Mouse (Mus musculus): ENCODE data around the gene Gm266. TPM values are rescaled to one million over a fixed set of nuclear protein-coding genes. Genes with fewer than 3 reads are reported as not detected.

Gene Gm266
- total RNA-seq, 2 experiments from 2014 or later = not detected

DNA sequence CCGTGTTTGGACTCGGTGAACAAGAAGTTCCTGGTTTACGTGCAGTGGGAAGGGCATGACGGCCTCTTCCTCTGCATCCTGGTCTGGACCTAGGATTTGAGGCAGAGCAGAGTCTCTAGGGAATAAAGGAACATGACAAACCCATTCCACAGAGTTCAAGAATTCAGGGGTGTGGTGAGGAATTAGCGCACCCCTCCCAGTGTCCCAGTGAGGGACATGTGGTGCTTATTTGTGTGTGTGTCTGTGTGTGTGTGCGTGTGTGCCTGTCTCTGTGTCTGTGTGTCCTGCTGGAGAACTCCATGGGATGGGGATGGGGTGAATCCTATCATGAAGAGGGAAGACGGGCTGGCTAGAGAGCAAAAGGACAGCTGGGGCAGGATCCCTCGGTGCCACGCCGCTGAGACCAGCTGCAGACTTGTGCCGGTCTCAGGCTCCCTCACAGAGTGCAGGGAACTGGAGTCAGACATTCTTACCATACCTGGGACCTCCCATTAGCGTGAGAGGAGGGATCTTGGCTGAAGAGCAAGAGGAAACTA, 30.2 kb downstream of the Gm266 start:
- no peak for ATAC-seq (replicated peaks; ENCODE audit: poor library complexity)

DNA sequence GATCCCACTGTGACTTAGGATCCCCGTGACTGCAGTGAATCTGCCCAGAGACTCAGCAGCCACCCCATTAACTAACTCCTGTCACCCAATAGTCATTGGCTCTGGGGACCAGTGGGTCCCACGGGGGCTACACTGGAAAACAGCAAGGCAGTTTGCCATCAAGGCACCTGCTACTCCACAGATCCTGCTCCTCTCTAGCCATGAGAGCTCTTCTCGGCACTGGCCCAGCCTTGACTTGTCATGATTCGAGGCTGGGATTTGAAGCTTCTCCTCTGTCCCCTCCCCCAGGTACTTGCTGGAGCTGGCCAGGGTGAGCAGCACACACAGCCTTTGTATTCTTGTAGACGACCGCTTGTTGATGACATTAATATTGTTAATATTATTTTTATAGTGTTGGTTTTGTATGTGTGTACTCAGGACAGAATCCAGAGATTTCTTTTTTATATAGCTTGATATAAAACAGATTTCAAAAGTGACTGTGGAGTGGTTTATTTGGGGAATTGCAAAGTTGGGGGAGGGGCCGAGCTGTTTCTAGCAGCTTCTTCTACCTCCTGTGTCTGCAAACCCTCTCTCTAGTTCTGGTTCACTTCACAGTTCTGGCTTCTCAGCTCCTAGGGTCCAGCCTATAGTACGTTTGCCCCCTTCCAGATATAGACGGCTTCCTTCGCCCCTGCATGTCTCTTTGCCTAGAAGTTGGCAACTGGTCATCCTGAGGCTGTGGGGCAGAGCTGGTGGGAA, 30.9 kb downstream of the Gm266 start:
- ATAC-seq (replicated peaks; ENCODE audit: poor library complexity) = no peak

DNA sequence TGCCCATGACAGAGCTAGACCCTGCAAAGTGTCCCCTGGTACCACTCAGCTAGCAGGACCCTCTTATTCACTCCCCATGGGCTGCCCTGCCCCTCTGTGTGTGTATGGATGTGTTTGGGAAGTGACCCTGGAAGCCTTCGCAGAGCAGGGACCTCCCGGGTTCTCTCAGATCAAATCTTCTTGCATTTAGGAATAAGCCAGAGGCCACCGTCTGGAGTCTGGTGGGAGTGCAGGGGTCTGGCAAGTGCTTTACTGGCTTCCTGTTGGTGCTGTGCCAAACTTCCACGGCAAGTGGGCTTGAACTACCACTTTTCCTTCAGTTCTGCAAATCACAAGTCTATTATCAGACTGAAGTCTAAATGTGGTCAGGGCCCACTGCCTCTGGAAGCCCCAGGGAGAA, 31.6 kb downstream of the Gm266 start:
- ATAC-seq (replicated peaks; ENCODE audit: poor library complexity) = no peak

DNA sequence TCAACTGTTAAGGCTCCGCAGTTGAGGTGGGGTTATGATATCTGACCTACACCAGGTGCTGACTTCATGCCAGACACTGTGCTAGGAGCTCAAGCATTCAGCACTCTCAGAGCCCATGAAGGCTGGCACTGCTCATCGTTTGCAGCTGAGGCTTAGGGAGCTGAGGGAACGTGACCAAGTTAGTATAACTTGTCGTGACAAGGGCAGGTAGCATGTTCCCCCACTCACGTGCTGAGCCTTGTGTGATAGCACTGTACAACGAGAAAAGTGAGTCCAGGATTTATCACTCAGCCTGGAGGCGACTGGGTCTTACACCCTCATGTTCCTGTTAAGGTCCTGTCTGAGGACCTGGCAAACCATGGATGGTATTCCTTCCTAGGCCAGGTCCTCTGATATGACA, 34.1 kb downstream of the Gm266 start:
- no peak for ATAC-seq (replicated peaks; ENCODE audit: poor library complexity)

DNA sequence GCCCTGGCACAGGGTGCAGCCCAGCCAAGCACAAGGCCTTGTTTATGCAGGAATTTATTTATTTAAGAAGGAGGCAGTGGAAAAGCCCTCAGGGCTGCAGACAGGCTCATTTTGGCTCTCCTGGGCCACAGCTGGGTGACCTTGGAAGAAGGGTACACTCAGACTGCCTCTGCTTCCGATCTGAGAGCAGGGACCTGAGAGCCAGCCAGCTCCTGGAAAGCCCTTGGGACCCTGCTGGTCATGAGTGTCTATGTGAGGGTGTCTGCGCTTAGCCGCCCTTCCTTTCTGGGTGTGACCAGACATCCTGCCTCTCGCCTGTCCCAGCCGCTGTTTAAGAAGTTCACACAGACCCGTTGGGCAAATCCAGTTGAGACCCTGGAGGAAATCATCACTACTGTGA, 35.3 kb downstream of the Gm266 start:
- ATAC-seq (replicated peaks; ENCODE audit: poor library complexity) = no peak

DNA sequence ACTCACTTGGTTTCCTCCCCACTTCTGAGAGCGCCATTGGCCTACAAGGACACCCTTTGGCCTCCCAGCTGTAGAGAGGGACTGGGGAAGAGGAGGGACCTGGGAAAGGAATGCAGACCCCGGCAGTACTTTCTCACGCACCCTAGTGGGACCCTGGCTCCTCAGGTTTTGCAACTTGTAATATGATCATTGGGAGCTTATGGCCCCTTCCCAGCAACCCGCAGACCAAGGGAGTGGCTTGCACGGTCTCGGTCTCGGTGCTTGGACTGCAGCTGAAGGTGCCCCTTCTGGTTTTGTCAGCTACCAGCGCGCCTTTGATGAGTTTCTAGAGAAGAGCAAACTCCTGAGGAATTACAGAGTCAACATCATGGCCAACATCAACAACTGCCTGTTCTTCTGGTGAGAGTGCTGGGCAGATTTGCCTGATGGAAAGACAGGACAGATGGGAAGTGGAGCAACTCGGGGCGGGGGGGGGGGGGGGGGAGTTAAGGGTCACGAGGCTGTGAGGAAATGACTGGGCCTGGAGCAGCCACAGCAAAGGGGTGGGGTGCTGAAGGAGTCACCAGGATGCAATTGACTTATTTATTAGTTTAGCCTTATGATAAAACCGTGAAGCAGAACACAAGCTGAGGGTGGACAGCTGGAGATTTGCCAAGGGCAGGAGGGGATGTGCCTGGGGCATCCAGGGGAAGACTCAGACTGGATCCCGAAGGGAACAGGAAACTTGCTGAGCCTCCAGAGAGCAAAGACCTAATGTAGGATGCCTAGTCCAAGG, 36.5 kb downstream of the Gm266 start:
- 0 out of 2 replicates have a peak, but pooled peaks have one; percentile 23 for ATAC-seq (replicated peaks; ENCODE audit: poor library complexity)

DNA sequence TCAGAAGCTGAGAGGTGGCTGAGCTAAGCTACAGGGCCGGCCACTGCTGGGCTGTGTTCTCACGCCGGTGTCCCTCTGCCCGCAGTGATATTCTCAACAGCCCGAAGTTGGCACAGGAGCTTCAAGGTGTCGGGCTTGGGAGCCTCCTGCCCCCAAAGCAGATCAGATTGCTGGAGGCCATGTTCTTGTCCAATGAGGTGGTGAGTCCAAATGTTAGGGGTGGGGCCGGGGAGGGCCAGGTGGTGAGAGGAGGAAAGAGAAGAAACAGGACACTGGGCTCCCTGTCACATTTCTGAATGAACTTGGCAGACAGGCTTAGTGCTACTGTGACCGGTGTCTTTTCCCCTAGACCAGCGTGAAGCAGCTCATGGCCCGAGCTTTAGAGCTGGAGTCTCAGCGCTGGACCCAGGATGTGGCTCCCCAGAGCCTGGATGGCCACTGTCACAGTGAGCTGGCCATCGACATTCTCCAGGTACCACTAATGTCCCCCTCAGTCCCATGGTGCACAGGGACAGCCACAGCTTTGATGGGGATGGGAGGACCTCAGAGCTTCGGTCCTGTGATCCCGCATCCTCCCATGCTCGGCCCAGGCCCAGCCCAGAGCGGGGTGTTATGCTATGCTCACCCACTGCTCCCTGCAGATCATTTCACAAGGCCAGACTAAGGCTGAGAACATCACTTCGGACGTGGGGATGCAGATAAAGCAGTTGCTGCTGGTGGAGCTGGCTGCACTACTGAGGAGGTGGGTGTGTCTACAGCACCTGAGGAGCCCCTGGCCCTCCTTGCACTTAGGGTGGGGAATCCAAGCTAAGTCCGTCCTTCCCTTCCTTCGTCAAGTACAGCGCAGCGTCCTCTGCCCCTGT, 37.5 kb downstream of the Gm266 start:
- ATAC-seq (replicated peaks; ENCODE audit: poor library complexity) = no peak

DNA sequence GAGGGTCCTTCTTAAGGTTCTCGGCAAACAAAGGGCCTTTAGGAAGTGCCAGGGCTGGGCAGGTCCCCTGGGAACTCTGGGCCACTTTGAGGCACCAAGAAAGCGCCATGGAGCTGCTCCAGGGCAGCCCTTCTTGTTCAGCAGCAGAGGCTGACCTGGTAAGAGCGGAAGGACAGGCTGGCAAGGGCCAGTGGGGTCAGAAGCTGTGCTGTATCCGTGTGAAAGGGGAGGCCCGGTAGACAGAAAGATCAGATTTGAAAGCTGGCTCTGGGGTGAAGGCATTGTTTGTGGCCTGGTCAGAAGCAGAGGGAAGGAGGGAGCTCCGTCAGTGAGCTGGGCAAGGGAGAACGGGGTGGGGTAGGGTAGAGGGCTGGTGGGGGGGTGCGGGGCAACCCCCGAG, 38.3 kb downstream of the Gm266 start:
- no peak for ATAC-seq (replicated peaks; ENCODE audit: poor library complexity)

DNA sequence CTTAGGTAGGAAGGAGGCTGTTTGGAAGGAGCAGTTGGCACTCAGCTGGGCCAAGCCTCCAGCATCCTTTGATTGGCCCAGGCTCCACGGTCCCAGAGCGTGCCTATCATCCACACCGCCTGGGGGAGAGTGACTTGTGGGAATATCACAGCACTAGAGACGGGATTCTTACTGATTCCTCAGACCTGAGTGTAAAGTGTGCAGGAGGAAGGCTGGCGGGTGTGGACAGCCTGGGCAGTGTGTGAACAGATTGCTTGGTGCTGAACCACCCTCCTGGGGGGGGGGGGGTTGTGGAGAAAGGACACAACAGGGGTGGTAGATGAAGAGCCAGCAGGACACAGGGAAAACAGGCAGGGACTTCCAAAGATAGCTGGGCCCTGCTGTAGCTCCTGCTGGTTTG, 38.9 kb downstream of the Gm266 start:
- no peak for ATAC-seq (replicated peaks; ENCODE audit: poor library complexity)

DNA sequence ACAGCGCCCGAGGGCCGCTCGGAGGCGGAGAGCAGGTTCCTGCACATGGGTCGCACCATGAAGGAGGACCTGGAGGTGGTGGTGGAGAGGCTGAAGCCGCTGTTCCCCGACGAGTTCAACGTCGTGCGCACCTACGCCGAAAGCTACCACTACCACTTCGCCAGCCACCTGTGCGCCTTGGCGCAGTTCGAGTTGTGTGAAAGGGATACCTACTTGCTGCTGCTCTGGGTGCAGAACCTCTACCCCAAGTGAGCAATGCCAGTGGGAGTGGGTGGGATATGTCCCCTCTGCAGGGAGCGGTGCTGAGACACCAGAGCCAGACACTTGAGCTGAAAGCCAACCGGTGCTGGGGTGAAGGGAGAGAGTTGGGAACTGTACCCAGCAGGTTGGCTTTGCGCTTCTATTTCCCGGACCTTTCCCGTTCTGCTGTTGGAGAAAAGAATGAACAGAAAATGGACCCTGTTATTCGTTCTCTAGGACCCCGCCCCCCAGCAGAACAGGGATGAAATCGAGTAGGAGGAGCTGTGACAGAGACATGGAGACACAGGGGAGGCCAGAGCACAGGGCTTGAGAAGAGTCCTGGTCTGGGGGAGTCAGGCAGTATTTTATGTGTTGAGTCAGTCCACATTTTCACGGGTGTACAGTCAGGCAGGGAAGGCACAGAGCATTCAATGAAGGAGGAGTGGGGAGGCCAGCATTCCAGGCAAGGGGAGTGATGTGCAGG, 39.6 kb downstream of the Gm266 start:
- ATAC-seq (replicated peaks; ENCODE audit: poor library complexity) = no peak

DNA sequence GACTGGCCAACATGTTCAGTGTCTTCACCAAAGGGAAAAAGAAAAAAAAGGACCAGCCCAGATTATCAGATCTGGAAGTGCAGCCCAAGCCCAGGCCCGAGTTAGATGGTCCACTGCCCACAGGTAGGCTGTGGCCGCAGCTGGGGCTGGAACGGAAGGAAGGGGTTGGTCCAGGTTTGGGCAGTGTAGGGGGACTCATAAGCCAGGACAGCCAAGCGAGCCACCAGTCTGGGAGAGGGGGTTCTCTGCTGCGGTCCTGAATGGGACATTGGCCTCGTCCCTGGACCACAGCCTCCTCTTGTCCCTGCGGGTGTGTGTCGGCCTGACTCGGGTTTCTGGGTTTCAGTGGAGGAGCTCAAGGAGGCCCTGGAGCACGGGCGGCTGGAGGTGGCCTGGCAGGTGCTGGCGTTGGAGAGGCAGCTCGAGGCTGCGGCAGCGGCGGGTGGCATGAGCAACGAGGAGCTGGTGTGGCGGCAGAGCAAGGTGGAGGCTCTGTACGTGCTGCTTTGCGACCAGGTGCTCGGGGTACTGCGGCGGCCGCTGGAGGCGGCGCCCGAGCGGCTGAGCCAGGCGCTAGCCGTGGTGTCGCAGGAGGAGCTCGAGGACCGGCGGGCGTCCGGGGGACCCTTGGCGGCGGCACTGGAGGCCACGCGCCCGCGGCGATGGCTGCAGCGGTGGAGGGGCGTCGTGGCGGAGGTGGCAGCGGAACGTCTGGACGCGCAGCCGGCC, 40.3 kb downstream of the Gm266 start:
- no peak for ATAC-seq (replicated peaks; ENCODE audit: poor library complexity)

DNA sequence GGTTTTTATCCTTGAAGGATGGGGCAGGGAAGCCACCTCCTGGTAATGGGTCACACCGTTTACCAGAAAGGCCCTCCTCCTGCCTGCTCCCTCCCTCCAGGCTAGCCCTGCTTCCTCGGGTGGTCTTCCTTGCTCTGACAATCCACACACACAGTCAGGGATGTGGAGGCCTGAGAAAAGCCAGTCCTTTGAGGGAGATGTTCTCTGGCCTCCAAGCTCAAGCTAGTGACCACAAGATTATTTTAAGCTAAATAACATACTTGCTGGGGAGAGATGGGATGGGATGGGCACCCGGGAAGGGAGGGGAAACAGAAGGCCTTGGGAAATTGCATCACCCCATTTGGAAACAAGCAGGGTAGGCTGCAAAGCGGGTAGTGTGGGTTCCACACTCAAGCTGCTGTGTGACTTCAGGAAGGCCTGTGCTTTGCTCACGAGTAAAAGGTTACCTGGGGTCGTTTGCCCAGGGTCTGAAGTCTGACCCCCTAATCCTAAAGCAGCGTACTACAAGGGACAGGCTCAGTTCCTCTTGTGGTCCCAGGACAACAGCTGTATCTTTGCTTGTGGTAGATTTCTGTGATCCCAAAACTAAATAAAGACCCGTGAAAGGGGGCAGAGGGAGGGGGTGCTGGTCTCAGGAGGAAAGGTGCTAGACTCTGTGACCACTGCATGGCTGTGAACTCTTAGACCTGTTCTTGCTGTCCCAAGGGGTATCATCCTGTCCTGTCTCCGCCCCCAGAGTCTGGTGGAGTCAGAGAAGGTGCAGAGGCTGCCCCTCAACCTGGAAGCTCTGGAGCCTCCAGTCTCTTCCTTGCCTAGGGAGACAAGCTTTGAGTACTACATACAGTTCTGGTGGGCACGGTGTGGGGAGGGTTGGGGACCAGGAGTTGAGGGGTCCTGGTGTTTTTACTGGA, 41.4 kb downstream of the Gm266 start:
- peak; percentile 6; the same call in 1 of the 2 replicates for ATAC-seq (replicated peaks; ENCODE audit: poor library complexity)

DNA sequence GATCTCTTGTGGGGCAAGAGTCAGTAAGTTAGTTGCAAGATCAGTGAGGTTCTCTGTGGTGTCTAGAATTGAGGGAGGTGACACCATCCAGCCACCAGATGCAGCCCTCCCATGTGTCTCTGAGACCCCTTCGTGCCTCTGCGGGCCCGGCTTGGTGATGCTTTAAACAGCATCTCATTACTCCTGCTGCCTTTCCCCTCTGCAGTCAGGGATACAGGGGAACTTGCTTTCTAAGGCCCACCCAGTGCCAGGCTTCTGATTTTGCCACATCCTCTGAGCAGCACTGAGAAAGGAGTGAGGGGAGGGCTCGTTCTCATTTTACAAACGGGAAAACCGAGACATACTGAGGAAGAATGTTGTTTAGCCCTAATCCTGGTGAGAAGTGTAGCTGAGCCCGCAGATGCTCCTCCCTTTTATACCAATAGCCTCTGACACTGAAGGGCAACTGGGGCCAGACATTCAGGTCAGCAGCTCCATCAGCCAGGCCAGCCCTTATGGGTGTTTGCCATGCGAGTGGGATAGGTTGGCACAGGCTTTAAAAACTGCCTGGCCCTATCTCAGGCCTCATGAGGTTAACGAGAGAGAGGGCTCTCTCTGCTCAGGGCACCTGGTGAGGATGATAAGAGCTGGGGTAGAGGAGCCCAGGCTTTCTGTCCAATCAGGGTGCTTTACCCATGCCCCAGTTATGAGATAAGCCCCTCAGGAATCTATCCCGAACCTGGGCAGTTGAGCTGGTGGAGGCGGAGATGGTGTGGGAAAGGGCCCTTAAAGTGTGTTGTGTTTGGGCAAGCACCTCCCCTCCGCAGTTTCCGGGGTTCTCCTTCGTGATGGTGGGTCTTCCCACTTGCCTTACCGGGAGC, 42.4 kb downstream of the Gm266 start:
- peak; percentile 64 for ATAC-seq (replicated peaks; ENCODE audit: poor library complexity)

DNA sequence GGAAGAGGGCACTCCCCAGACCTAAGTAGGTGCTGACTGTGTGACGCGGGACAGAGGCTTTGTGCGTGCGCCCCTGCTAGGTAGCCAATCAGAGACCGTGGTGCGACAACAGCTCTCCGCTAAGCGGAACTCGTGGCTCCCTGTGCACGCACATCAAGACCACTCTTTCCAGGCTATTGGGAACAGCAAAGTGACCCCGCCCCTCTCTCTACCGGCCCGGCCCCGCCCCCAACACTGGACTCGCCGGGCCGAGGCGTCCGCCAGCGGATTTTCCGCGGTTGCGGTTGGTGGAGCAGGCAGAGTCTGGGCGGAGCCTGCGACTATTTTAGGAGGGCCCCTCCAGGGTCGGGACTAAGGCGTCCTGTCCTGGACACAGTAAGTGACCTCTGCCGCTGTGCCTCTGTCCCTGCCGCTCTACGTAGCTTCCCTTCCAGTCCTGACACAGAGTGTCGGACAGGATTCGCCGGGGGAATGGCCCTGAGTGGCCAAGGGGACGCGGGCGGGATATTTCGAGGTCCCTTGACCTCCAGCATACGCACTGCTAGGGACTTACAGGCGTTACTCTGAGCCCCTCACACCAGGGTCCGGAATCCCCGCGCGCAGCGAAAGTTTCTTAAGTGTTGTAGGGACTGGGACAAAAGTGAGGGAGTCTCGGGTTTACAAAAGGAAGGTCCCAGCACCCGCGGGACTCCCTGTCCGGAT, 43.2 kb downstream of the Gm266 start, which contains the start of gene Tnfaip2:
Tnfaip2 (plus strand) TSS at position 161 of the 702 bp plus-strand sequence.
- ATAC-seq (replicated peaks; ENCODE audit: poor library complexity) = peak; percentile 51

DNA sequence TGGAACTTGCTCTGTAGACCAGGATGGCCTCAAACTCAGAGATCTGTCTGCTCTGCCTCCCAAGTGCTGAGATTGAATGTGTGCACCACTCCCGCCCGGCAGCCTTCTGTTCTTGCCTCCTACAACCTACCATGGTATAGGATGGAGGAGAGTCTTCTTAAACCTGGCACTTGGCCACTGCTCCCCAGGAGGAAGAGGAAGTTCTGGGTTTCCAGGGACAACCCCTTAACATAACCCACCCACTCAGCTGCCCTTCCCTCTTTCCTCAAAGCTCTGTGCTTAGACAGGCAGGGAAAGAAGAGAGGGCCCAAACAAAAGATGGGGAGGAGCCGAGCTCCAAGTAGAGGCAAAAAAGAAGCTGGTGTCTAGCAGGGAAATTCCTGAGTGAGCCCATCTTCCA, 44.1 kb downstream of the Gm266 start:
- no peak for ATAC-seq (replicated peaks; ENCODE audit: poor library complexity)

DNA sequence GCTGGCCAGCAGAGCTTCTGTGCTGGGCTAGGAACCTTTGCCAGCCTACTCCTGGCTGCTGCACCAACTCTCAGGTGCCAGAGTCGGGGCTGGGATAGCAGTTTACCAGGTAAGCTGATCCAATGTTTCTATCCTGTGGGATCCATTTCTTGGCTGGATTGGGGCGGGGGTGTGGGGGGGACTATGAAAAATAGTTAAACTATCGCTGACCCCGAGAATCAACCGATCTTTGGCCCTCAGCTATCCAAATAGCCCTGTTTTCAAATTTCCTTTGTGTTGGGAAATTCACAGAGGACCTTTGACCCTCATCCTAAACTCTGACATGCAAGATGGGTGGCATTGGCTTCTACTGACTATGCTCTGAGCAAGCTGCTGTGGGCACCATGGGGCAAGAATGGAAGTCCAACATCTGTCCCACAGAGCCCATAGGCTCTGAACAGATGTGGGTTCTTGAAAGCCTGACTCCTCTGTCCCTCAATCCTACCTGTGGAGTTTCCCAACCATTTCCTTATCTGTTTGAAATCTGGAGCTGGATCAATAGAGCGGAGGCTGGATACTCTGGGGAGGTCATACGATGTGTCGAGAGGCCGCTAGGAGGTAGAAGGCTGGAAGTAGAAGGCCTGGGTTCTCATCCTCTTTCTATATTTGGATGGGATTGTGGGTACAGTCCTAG, 44.8 kb downstream of the Gm266 start:
- ATAC-seq (replicated peaks; ENCODE audit: poor library complexity) = no peak

DNA sequence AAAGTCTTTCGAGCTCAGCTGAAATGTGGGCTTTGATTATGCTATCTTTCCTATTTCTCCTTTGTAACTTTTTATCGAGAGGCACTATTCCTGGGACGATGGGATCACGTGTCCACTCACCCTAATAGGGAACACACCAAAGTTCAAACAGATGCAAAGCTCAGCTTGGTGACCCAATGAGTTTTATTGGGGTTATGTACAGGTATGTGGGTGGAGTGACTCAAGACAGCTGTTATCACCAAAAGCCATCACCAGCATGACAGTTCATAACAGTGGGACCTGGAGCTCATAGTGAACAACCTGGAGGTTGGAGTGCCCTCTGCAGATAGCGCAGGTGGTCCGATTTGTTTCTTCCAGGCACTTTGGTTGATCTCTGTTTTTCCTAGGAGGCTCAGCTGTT, 46.8 kb downstream of the Gm266 start:
- no peak for ATAC-seq (replicated peaks; ENCODE audit: poor library complexity)
